Mouse (Mus musculus) small intestine, adult 2 months (tissue): Measurements from ENCODE around the gene Gpc3.

Source experiments
- CTCF ChIP-seq: fragments of 200-500 bp; IDR thresholded peaks from 2 replicates; pipeline ENCODE4 v1.5.1; 2012; ENCODE audit warnings: low read depth, mild to moderate bottlenecking, control low read depth, inconsistent platforms, low read length, moderate library complexity, mixed read lengths; ENCODE audit not compliant: insufficient replicate concordance, insufficient read length; ENCODE audit errors: extremely low read depth
- POLR2A ChIP-seq: fragments of 200-500 bp; IDR thresholded peaks from 2 replicates; pipeline ENCODE4 v1.6.1; 2012; ENCODE audit warnings: low read depth, mild to moderate bottlenecking, control low read depth, inconsistent platforms, low read length, moderate library complexity

DNA sequence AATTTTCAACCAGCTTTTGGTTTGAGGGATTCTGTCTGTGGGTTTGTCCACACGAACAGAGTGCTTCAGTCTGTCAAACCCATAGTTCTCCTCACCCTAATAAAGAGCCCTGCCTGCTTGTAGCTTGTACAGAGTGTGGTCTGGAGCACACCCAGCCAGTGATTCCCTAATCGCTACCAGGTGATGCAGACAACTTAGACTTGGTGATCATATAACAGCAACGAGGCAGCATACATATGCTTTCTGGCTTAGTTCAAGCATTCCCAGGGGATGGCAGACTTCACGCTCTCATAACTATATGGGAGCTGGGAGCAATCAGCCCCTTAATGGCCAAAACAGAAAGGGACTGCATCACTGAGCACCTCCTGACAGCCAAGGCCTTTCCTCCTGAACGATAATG, 188.1 kb downstream of the Gpc3 start:
- TF ChIP-seq POLR2A (no peak), CTCF (no peak)
